Mouse (Mus musculus) layer of hippocampus, postnatal 14 days (tissue): ENCODE measurements around the gene Gm498. TPM values are rescaled to one million over a fixed set of nuclear protein-coding genes. Genes with fewer than 3 reads are reported as not detected.

ENCODE experiments used
- DNase-seq, 2 experiments: peaks; one replicate each; pipeline ENCODE4 v3.0.0; 2021 to 2022; ENCODE audit warnings: low spot score in 2 of 2, mixed read lengths in 1 of 2
- long read RNA-seq, 2 experiments: library from polyadenylated mRNA; stranded (forward); transcript quantifications; one replicate each; pipeline ENCODE4 v2.0.0; 2021
- total RNA-seq, 2 experiments: library from RNA; stranded (reverse); gene quantifications; 2 replicates each; pipeline ENCODE4 v1.2.3; 2021

Gm498 gene
- total RNA-seq: not detected
- long read RNA-seq, experiment 1: 0 reads
- long read RNA-seq, experiment 2: 0 reads

DNA sequence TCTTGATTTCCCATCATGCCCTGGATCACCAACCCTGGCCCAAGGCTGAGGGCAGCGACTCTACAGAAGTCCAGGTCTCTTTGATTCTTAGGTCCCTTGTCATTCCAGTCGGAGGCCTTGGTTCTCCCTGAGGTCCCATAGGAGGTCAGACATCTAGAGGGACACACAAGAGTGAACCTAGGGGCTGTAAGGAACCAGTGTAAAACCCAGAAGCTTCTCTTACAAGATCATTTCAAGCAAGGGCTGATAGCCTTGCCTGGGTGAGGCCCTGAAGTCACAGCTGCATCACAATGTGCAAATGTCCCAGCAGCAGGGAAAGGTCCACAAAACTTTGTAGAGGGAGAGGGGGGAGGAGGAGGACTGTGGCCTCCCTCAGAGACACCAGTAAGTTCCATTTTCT is at the start of gene Gm498:
TSS of gene Gm498 (plus strand) at position 301 of the 400 bp plus-strand sequence.
- no peak for DNase-seq

DNA sequence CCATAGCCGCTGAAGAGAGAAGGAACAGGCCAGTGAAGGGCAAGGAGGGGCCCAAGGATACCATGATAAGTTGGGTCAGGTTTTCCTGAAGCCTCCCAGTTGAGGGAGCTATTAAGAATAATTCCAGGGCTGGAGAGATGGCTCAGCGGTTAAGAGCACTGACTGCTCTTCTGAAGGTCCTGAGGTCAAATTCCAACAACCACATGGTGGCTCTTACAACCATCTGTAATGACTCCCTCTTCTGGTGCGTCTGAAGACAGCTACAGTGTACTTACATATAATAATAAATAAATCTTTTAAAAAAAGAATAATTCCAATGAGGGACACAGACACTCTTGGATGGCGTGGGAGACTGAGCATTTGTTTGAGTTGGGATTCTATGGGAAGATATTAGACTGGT is 47.4 kb upstream of the Gm498 start:
- DNase-seq: no peak

DNA sequence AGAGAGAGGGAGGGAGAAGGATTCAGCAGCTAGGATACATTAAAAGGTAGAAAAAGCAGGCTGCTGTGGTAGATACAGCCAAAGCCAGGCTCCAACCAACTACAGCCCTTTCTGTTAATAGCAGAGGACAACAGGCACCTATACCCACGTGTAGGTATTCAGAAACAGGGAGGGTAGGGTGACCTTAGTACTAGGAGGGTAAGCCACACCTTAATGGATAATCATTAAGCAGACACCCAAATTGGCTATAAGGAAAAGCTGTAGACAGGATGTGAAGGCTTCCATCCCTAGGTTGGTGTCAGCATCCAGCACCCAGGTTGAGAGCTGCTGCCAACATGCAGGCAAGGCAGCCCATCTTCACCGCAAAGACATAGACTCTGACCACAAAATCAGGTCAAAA is 45.4 kb upstream of the Gm498 start:
- DNase-seq: no peak

DNA sequence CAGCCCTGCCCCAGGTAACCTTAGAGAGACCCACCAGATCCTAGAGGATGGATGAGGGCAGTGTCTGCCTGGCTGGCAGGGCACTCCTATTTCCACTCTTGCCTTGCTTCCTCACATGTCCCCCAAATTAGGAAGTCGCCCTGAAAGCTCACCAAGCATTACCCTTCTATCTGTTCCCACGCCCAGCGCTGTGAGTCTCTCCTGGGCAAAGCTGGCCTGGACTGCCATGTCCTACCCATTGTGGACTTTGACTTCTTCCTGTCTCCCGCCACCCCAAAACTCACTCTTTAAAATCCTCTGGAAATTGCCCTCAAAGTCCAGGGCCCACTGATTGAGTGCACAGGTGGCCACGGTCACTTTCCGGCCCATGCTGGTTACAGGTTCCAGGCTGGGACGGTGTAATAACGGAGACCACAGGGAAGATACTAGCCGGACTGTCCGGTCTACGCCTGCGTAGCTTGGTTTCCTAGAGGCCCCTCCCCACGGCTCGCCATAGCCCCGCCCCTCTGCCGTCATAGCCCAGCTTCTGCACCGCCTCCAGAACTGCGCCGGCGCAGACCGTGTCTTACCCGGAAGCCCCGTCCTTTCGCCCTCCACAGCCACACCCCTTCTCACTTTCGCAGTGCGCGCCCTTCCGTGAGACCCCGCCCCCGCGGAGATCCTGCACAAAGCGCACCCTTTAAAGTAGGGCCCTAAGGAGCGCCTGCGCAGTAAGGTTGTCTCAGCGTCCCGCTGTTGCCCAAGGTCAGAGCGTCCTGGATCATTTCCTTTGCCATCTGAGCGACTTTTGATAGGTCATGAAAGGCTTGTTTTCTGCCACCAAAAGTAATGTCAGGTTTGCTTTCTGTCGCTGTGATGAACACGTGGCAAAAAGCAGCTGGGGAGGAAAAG is 44.0 kb upstream of the Gm498 start, which contains the start of the genes Nadsyn1 and Dhcr7:
TSS of gene Nadsyn1 (minus strand) at position 475 of the 891 bp plus-strand sequence.
TSS of gene Dhcr7 (plus strand) at position 771 of the 891 bp plus-strand sequence.
- DNase-seq: peak; percentile 97 to 99

DNA sequence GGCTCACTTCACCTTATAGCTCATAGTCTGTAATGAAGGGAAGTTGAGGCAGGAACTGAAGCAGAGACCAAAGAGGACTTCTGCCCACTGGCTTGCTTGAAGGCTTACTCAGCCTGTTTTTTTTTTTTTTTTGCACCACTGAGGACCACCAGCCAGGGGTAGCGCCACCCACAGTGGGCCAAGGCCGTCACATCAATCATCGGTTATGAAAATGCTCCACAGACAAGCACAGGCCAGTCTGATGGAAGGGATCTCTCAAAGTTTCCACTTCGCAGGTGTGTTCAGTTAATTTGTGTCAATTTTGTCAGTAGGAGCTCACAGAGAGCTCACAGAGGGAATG is 43.4 kb upstream of the Gm498 start:
- DNase-seq: no peak

DNA sequence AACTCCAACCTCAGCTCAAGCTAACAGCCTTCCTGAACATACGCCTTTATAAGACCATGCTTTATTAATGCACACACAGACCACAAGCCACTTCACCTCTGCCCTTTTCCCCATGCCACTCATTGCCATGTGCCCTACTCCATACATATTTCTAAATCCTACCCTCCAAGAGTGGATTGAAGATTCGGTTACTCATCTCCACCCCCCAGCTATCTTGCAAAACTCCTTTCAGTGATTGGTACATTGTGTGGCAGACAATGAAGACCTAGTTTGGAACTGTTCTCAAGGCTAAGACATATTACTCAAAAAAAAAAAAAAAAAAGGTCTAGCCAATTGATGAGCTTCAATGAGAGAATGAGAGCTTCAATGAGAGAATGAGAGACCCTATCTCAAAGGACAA is 39.7 kb upstream of the Gm498 start:
- no peak for DNase-seq

DNA sequence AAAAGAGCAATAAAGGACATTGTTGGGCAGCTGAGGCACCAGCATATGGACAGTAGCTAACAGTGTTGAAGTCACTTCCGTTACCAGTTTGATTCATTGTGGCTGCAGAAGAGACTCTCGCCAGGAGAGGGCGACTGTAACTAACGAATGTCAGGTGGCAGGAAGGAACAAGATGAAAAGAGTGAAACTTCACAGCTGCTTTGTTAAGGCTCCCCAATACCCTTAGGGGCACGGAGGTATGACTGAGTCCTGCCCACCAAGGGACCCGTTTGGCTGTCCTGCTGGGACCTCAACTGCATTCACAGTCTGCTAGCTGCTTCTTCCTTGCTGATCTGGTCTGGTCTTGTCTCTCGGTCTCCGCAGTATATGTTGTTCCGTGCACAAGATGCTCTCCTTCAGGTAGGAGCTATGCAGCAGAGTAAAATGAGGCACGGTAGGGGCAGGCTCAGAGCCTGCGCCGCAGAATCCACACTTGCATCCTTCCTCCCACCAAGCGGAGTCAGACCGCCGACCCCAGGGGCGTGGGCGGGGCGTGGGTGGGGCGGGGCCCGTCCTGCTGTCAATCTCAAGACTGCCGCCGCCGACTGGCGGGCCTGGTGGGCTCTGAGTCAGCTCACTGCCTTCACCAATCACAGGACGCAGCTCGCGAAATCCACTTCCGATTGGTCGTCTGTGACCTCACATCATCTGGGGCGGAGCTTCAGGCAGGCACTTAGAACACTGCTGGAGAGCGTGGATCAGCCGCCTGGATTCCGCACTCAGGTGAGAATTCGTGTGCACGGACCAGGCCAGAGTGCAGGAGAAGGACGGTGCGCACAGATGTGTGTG is 36.9 kb upstream of the Gm498 start:
- peak; percentile 93 to 97 for DNase-seq

DNA sequence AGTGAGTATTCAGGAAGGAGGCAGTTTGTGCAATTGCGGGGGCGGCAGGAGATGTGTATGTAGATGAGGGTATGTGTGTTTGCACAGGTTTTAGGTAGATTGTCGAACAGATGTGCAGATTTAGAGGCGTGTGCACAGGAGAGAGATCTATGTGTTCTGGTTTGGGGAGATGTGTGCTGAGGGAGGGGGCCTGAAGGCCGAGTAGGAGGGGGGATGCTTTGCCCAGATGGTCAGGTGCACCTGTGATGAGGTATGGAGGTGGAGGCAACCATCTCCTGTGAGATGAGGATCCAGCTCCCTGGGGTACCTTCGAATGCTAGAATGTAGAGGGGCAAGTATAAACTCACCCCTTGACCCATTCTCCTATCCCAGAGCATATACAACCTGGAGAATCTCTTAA is 36.2 kb upstream of the Gm498 start:
- DNase-seq: no peak

DNA sequence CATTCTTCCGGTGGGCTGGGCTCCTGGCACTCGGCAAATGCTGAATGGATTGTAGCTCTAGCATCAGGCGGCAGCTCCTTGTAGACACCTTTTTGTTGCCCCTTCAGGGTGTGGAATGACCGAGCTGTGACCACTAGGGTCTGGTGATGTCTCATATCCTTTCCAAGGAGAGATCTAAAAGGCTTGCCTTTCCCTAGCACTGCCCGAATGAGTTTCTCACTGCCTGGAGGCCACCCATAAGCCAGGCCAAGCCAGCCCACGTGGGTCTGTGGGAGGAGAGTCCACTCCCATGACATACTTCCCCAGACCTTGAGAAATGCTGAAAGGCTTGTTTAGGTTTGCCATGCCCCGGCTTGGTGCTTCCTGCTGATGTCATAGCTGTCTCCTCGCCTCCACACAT is 34.4 kb upstream of the Gm498 start:
- no peak for DNase-seq

DNA sequence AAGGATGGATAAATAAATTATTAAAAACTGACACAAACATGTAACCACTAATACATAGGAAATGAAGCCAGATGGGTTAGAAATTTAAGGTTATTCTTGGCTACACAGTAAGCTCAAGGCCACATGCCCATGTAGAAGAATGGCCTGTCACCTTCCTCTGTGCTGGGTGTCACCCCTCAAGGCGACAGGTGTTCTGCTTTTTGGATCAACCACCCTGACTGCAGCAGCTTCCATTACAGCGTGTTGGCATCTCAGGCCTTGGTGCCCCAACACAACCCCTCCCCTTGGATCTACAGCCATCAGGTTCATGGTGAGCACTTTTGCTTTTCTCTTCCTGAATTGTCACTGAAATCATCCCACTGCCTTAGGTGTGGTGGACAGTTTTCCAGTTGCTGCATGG is 34.0 kb upstream of the Gm498 start:
- no peak for DNase-seq

DNA sequence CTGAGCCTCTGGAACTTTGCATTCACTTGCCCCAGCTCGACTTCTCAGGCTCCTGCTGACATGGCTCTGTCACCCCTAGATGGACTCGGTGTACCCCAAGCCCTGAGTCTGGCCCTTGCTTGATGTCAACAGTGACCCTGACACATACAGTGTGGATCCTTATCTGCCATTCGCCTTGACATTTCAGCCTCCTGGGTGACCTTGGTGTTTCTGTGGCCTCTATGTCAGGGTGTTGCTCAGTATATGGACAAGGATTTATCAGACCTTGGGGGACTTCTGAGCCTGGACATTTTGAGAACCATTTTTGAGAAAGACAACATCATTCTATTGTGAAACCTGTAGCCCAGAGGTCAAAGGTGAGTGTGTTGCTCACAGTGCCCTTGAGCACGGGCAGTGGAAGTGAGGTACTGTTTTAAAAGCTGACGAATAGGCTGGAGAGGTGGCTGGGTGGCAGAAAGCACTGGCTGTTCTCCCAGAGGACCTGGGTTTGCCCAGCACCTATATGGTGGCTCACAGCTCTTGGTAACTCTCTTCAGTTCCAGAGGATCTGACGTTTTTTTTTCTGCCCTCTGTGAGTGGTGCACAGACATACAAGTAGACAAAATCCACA is 33.0 kb upstream of the Gm498 start:
- DNase-seq: no peak

DNA sequence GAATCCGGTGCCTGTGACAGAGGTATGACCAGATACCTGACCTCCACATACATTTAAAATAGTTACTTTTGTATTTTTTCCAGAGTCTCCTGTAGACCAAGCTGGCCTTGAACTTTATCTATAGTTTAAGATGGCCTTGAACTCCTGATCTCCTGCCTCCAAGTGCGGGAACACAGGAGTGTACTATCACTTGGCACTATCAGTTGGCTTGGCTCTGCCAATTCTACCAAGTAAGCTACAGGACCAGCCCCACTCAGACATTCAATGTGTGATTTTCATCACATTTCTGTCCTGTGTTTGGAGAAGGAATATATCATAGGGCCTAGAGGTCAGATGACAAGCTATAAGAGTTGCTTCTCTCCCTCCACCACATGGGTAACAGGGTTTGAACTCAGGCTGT is 32.3 kb upstream of the Gm498 start:
- DNase-seq: no peak

DNA sequence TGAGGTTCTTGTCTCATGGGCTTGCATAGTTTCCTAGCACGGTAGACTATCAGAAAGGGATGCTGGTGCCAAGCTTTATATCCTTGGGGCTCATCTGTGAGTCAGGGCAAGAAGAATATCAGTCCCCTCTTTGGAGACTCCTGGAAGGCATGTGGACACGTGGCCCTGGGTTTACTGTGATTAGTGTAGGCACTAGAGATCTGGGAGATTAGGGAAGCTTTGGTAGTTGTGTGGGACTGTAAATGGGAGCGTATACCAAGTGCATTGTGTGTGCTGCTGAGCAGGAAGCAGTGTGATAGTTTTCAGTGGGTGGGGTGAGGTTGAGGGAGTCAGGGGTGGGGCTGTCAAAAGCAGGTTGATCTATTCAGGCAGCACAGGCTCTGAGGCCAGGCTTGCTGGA is 31.7 kb upstream of the Gm498 start:
- DNase-seq: no peak

DNA sequence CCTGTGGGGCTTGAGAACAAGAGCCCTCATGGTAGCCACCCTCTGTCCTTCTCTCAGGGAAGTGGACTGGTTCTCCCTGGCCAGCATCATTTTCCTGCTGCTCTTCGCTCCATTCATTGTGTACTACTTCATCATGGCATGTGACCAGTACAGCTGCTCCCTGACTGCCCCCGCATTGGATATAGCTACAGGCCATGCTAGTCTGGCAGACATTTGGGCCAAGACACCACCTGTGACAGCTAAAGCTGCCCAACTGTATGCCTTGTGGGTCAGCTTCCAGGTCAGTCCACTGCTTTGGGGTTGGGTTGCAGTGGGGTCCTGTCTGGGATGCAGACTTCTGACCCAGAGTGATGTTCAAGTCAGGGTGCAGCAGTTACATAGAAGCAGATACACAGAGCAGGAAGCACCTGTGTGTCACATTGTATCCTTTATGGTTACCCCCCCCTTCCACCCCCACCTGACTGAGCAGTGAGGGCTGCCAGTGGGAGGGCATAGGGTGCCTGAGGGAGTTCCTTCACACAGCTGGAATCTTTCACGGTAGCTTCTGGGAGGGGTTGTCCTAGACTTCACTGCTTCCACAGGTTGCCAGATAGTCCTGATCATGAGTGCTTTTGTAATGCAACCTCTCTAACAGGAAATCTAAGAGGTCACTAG is 28.8 kb upstream of the Gm498 start:
- DNase-seq: no peak

DNA sequence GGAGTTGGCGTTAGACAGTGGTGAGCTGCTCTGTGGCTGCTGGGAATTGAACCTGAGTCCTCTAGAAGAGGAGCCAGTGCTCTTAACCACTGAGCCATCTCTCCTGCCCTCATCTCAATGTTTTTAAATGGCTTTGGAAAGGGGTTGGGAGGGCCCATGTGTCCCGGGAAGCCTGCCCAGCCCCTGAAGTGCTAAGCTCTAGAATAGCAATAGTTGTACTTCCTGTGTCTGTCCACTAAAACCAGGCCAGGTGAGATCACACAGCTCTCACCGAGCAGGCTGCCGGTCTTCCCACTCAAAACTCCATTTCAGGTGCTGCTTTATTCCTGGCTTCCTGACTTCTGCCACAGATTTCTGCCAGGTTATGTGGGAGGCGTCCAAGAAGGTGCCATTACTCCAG is 26.5 kb upstream of the Gm498 start:
- no peak for DNase-seq

DNA sequence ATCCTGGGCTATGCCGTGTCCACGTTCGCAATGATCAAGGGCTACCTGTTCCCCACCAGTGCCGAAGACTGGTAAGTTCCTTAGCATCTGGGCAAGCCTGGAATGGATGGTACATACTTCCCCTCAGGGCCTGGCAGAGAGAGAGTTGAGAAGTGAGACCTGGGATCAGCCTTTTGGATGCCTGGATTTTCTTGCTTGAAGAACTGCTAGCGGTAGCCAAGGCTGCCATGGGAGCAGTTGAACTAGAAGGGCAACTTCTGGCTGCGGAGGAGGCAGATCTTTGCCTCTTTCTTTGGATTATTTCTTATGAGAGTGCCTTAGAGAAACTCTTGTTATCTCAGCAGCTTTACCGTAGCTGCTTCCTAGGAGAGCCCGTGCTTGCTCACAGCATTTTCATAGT is 25.3 kb upstream of the Gm498 start:
- DNase-seq: no peak

DNA sequence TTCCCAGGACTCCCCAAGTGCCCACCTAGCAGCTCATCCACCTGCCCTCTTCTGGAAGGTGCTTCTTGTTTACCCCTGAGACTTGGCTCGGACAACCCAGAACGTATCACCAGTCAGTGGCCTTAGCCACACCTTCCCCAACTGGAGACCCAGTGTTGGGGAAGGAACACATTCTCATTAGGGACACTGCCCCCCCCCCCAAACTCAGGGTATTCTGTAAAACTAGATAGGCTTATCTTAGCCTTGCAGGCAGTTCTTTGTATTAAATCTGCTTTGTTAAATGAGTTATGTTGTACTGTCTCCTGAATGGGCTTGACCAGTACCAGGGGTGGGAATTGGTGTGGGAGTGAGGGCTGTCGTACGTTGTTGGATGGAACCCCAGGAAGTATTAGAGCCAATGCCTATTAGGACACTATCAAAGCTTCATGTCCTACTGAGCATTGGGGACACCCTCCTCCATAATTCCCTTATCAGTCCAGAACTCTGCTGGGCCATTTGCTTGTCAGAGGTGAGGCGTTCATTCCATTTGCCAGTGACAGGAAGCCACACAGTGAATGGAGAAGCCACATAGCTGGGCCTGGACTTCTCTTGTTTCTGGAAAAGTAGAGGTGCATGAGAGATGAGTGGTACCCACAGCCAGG is 18.4 kb upstream of the Gm498 start:
- no peak for DNase-seq

DNA sequence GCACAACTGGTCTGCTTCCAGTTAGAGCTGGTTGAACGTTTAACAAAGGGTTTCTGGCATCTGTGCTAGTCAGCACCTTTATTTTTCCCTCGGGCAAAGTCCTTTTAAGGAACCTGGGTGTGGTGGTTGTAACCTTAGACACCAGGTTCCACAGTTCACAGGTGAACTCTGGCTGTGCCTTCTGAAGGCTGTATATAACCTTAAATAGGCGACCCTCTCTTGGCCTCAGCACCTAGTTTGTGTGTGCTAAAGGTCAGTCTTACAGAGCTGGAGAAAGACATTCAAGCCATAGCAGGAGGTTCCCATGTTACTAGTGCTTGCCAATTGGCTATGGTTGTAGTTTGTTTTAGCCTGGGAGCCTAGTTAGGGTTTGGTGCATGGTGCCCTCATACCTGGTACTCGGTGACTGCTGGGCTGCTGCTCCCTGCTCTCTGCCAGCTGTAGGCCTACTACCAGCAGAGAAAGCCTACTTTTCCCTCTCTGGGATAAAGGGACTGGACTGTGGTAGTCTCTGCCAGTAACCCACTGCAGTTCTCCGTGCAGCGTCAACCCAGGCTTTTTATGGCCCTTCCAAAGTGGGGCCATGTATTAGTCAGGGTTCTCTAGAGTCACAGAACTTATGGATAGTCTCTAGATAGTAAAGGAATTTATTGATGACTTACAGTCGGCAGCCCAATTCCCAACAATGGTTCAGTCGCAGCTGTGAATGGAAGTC is 17.7 kb upstream of the Gm498 start:
- DNase-seq: no peak

DNA sequence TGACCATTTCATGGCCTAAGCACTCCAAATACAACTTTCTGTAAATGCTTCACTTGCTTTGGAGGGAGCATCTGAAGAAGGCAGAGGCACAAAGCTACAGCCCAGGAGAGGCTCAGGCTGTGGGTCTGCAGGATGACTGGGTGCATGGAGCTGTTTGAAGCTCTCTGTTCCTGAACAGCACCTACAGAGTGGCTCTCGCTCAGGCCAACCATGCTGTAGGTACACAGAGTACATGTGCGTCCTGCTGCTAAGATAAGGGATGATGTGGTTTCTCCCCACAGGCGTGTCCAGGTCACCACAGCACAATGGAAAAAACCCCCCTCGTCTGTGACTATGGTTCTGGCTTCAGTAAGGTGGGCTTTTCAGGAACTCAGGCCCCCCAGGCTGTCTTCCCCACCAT is 2.2 kb downstream of the Gm498 start:
- DNase-seq: no peak

DNA sequence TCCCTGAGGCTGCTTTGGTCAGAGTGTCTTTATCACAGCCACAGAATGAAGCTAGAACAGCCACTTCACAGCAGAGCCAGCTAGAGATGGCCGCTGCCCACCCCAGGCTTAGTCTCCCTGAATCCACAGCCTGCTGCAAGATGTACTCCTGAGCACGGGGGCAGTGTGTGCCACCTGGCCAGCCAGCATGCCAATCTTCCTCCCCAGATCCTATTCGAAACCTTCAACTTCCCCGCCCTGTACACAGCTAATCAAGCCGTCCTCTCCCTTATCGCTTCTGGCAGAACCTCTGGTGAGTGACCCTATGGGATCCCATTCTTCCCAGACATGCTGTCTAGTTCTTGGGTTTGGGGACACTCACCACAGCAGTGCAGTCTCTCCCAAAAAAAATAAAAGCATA is 17.1 kb downstream of the Gm498 start:
- no peak for DNase-seq
